Mouse (Mus musculus) forebrain, postnatal 0 days (tissue): Measurements from ENCODE around the gene Tspo2. TPM values are rescaled to one million over a fixed set of nuclear protein-coding genes. Genes with fewer than 3 reads are reported as not detected.

Source experiments
- ATAC-seq: fragments of 200-750 bp; cut with Nextera tagmentation; 2 replicates; pipeline ENCODE4 v1.8.0; 2017; ENCODE audit warnings: mild to moderate bottlenecking, moderate library complexity
- DNase-seq: peaks from one replicate; pipeline ENCODE4 v3.0.0-alpha.2; 2015
- H3K27ac ChIP-seq: fragments of 300-500 bp; sonication (generic); 2 replicates; pipeline ENCODE4 v1.5.1; 2014; ENCODE audit warnings: low read depth, mild to moderate bottlenecking, antibody characterized with exemption, low read length, moderate library complexity, mixed read lengths
- H3K27me3 ChIP-seq: fragments of 300-500 bp; sonication (generic); 2 replicates; pipeline ENCODE4 v1.6.1; 2014; ENCODE audit warnings: mild to moderate bottlenecking, low read length, mixed read lengths; ENCODE audit not compliant: insufficient read depth
- H3K36me3 ChIP-seq: fragments of 300-500 bp; sonication (generic); 2 replicates; pipeline ENCODE4 v1.6.1; 2014; ENCODE audit warnings: mild to moderate bottlenecking, moderate library complexity; ENCODE audit not compliant: insufficient read depth
- H3K4me1 ChIP-seq: fragments of 300-500 bp; sonication (generic); 2 replicates; pipeline ENCODE4 v1.6.1; 2014; ENCODE audit warnings: antibody characterized with exemption; ENCODE audit not compliant: insufficient read depth
- H3K4me2 ChIP-seq: fragments of 300-500 bp; sonication (generic); 2 replicates; pipeline ENCODE4 v1.6.1; 2014; ENCODE audit warnings: low read depth, mild to moderate bottlenecking, moderate library complexity
- H3K4me3 ChIP-seq: fragments of 300-500 bp; sonication (generic); 2 replicates; pipeline ENCODE4 v1.5.1; 2014; ENCODE audit warnings: low read depth, low read length, mixed read lengths
- H3K9ac ChIP-seq: fragments of 300-500 bp; sonication (generic); 2 replicates; pipeline ENCODE4 v1.6.1; 2014; ENCODE audit warnings: mild to moderate bottlenecking
- H3K9me3 ChIP-seq: fragments of 300-500 bp; sonication (generic); 2 replicates; pipeline ENCODE4 v1.6.1; 2016; ENCODE audit warnings: low read length
- CTCF ChIP-seq: sonication (generic); IDR thresholded peaks from 2 replicates; pipeline ENCODE4 v1.5.1; 2016; ENCODE audit warnings: antibody characterized with exemption, control low read depth, low read depth
- WGBS: fragments of 180-500 bp; shearing (Covaris S2); extraction: QIAGEN DNeasy Blood & Tissue Kit; methylation state at CpG from one replicate; pipeline ENCODE4 v1.1.7; 2014; 5-methylcytosine and 5-hydroxymethylcytosine counted together
- polyA plus RNA-seq: library from polyadenylated mRNA; unstranded; fragments of >200 nt; fragmentation: Nextera tagmentation; extraction: Ambion mirVana; gene quantifications from 2 replicates; pipeline ENCODE4 v1.2.1, GENCODE M21; 2015
- total RNA-seq: library from RNA; depleted of rRNA; stranded (reverse); fragments of >200 nt; gene quantifications from 2 replicates; pipeline ENCODE4 v1.2.3, GENCODE M21; 2014

Tspo2 gene
- total and polyA plus RNA-seq, 2 experiments from 2014 or later = 0.47 TPM; not detected in 1

GRCm38 (mm10) chr17:48417521-48417920 is 33.8 kb downstream of the Tspo2 start:
- TF ChIP-seq CTCF = no peak
- 93% methylated on average over 6 of the region's 6 CpGs for WGBS
- no peaks in the 10 kb centered on the region for H3K9me3 ChIP-seq
- ATAC-seq (no peak), DNase-seq (no peak)
- no peaks in the 10 kb centered on the region for H3K27me3 ChIP-seq
- no peak overlapping the region for H3K27ac ChIP-seq
- H3K4me1 ChIP-seq = no peaks in the 10 kb centered on the region
- H3K4me3 ChIP-seq = no peak overlapping the region
- no peak overlapping the region for H3K9ac ChIP-seq
- no peak overlapping the region for H3K4me2 ChIP-seq
- H3K36me3 ChIP-seq = peaks cover 12% of the 10 kb centered on the region

- H3K4me1 ChIP-seq = no peaks in the 10 kb centered on the region
- TF ChIP-seq CTCF = peak; percentile 78
- peak; percentile 89 for ATAC-seq
- H3K27me3 ChIP-seq = no peaks in the 10 kb centered on the region
- peaks cover 12% of the 10 kb centered on the region for H3K36me3 ChIP-seq
- H3K4me2 ChIP-seq = no peak overlapping the region
- H3K4me3 ChIP-seq = no peak overlapping the region
- 89% methylated on average over 14 of the region's 14 CpGs for WGBS
- peak; percentile 88 for DNase-seq
- no peak overlapping the region for H3K9ac ChIP-seq
- no peak overlapping the region for H3K27ac ChIP-seq
- H3K9me3 ChIP-seq = no peaks in the 10 kb centered on the region
Observed at GRCm38 (mm10) chr17:48416425-48417195, 34.7 kb downstream of the Tspo2 start.

GRCm38 (mm10) chr17:48416011-48416410 is 35.3 kb downstream of the Tspo2 start:
- DNase-seq (no peak), ATAC-seq (no peak)
- WGBS = 78% methylated on average over 7 of the region's 7 CpGs
- Histone ChIP-seq H3K4me2 (no peak overlapping the region), H3K36me3 (peaks cover 12% of the 10 kb centered on the region), H3K9me3 (no peaks in the 10 kb centered on the region), H3K27me3 (no peaks in the 10 kb centered on the region), H3K27ac (no peak overlapping the region), H3K4me1 (0 out of 2 replicates have a peak, but pooled peaks cover 5% of the 10 kb centered on the region), H3K4me3 (no peak overlapping the region), H3K9ac (no peak overlapping the region)
- no peak for TF ChIP-seq CTCF

- peak overlapping the region; percentile 94; the same call in 1 of the 2 replicates for H3K27ac ChIP-seq
- H3K9ac ChIP-seq = 0 out of 2 replicates have a peak overlapping the region, but pooled peaks have one; percentile 67
- H3K9me3 ChIP-seq = no peaks in the 10 kb centered on the region
- H3K4me3 ChIP-seq = peak overlapping the region; percentile 58
- peaks cover 9% of the 10 kb centered on the region for H3K36me3 ChIP-seq
- ATAC-seq (no peak), DNase-seq (no peak)
- no peaks in the 10 kb centered on the region for H3K27me3 ChIP-seq
- peak overlapping the region; percentile 72 for H3K4me2 ChIP-seq
- H3K4me1 ChIP-seq = 0 out of 2 replicates have a peak, but pooled peaks cover 16% of the 10 kb centered on the region
- TF ChIP-seq CTCF = no peak
- WGBS = 36% methylated on average over 8 of the region's 8 CpGs
Observed at GRCm38 (mm10) chr17:48411241-48411640, 40.1 kb downstream of the Tspo2 start.

GRCm38 (mm10) chr17:48410299-48410785 is 41.0 kb downstream of the Tspo2 start:
- peak overlapping the region; percentile 94 for H3K27ac ChIP-seq
- DNase-seq (no peak), ATAC-seq (peak; percentile 0; the same call in 1 of the 2 replicates)
- peak overlapping the region; percentile 72 for H3K4me2 ChIP-seq
- 2% methylated on average over 13 of the region's 13 CpGs for WGBS
- 0 out of 2 replicates have a peak, but pooled peaks cover 16% of the 10 kb centered on the region for H3K4me1 ChIP-seq
- H3K36me3 ChIP-seq = peaks cover 4% of the 10 kb centered on the region
- no peak for TF ChIP-seq CTCF
- peak overlapping the region; percentile 67 for H3K9ac ChIP-seq
- H3K27me3 ChIP-seq = no peaks in the 10 kb centered on the region
- peak overlapping the region; percentile 58 for H3K4me3 ChIP-seq
- H3K9me3 ChIP-seq = no peaks in the 10 kb centered on the region

- peak within 1 kb of the TSS; percentile 77 for H3K4me3 ChIP-seq
- peak; percentile 94 for ATAC-seq
- DNase-seq = peak; percentile 100
- WGBS = 3% methylated on average over 84 of the region's 84 CpGs
- peak within 1 kb of the TSS; percentile 98 for H3K9ac ChIP-seq
- no peaks in the 10 kb centered on the region for H3K9me3 ChIP-seq
- H3K4me2 ChIP-seq = peak within 1 kb of the TSS; percentile 81
- H3K36me3 ChIP-seq = no peaks in the 10 kb centered on the region
- no peaks in the 10 kb centered on the region for H3K27me3 ChIP-seq
- H3K4me1 ChIP-seq = 0 out of 2 replicates have a peak, but pooled peaks cover 16% of the 10 kb centered on the region
- TF ChIP-seq CTCF = peak; percentile 24; the same call in 1 of the 2 replicates
- peak within 1 kb of the TSS; percentile 99 for H3K27ac ChIP-seq
Observed at GRCm38 (mm10) chr17:48409380-48410298, 41.7 kb downstream of the Tspo2 start, which contains the start of the genes Nfya and Oard1. Gene Nfya (minus strand): TSS chr17:48409906. Gene Oard1 (plus strand): TSS chr17:48410014.
